Mouse (Mus musculus) lung, postnatal 10 days (tissue): Measurements from ENCODE around the gene Llcfc1.
A peak's percentile ranks its signal among the peaks of the same experiment; 100 is the strongest.

ENCODE experiments used
- DNase-seq: peaks from one replicate; pipeline ENCODE4 v3.0.0; 2021

Gene Llcfc1

DNA sequence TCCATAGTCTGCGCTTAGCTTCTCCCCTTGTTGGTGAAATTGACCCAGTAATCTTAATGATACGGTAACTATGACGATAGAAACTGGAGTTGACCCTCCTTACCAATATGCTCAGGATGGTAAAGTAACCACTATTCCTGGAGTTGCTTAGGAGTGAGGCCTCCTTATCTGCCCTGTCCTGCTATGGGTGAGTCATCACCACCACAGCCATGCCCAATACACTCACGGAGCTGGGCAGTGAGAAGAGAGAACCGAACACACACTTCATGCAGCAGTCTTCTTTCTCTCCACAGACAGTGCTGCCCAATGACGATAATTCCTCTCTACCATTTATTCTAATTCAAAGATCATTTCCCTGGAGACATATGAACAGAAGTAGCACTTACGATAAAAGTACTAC lies 22.0 kb downstream of the Llcfc1 start:
- DNase-seq, result no peak

DNA sequence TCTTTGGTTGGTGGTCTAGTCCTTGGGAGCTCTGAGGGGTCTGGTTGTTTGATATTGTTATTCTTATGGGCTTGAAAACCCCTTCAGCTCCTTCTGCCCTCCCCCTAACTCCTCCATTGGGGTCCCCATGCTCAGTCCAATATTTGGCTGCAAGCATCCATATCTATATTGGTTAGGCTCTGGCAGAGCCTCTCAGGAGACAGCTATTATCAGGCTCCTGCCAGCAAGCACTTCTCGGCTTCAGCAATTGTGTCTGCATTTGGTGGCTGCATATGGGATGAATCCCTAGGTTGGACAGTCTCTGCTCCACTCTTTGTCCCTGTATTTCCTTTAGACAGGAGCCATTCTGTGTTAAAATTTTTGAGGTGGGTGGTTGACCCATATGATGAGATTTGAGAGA lies 26.1 kb downstream of the Llcfc1 start:
- no peak for DNase-seq

DNA sequence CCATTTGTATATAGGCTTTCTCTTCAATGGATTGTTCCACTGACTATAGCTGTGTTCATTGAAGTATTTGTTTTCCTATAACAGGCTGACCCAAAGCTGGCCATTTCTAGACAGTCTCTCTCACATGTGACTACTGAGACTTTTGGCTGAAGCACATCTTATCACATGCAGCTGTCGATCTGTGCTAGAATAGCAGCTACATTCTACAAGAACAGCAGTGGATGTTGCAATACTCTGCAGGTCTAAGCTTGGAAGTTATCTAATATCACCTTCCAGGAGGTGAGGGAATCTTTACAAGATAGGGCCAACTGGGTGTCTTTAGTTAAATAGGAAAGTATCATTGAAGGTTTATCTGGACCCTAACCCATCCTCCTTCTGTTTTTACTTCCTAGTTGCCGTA lies 37.2 kb downstream of the Llcfc1 start:
- DNase-seq, result no peak

DNA sequence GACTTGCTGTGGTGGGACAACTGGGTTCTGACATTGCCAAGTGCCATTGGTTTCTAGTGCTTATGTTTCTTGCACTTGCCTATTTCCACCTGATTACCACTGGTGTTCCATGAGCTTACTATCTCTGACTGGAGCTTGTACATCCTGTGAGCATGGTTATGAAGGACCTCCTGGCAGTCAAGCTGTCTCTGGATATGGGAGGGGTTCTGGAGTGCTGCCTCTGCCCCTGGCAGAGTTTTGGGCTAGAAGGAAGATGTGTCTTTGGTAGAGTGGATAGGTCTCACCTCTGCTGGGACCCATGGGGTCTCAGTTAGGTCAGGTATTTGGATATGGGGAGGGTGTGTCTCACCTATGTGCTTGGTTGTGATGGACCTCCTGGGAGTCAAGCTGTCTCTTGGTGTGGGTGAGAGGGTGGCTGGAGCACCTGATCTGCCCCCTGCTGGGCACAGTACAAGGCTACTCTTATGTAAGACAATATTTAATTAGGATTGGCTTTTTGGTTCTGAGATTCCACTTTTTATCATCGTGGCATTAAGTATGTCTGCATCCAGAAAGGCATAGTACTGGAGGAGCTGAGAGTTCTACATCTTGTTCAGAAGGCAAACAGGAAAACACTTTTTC lies 43.9 kb downstream of the Llcfc1 start:
- peak; percentile 2 for DNase-seq

DNA sequence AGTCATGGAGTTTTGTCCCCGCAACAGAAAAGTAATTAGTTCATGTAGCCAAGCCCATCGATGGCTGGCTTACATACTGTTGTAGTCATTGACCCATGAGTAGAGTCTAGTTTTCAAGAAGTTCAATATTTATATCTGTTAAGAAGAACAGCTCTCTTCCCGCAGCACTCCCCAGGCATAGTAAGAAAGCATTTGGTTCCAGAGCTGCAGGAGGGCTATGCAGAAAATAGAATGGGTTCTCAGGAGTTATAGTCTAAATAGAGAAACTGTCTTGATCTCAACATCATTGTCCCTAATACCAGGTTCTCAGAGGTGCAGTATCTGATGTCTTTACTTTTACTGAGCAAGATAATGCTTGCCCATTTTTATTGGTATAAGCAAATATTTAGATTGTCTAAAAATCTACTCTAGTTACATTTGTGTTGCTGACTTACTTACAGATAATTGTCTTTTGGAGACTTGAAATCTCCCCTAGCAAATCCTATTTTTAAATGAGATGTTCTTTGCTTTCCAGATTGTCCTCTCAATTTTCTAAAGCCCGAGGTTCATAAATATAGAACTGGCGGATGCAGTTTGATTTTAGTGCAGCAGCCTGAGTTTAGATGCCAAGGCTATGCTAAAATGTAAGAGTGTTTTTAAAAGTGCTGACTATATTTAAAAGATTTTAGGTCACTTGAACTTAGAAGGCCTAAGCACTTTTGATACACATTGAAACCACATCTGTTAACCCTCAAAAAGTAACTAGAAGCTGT lies 50.7 kb downstream of the Llcfc1 start:
- no peak for DNase-seq
